Mouse (Mus musculus): Measurements from ENCODE around the gene Mgat3. TPM values are rescaled to one million over a fixed set of nuclear protein-coding genes. Genes with fewer than 3 reads are reported as not detected.

Mgat3 gene
- polyA plus RNA-seq, 1 experiment from 2014 or later = 22.3 TPM

Other genes with a start within 250 kb of the Mgat3 start
- gene Cbx7, start 202.6 kb upstream of the Mgat3 start, polyA plus RNA-seq (2014; fragmentation: Nextera tagmentation; extraction: Ambion mirVana) = 3.2 and 4.0 TPM in 2 replicates
- 7.3 and 7.5 TPM in 2 replicates for gene Pdgfb, start 158.7 kb upstream of the Mgat3 start, polyA plus RNA-seq (2014; fragmentation: Nextera tagmentation; extraction: Ambion mirVana)
- 37.0 and 38.7 TPM in 2 replicates for gene Syngr1, start 82.4 kb upstream of the Mgat3 start, polyA plus RNA-seq (2014; fragmentation: Nextera tagmentation; extraction: Ambion mirVana)
- 685 and 734 TPM in 2 replicates for gene Rpl3, start 81.9 kb upstream of the Mgat3 start, polyA plus RNA-seq (2014; fragmentation: Nextera tagmentation; extraction: Ambion mirVana)
- 32.2 and 36.1 TPM in 2 replicates for gene Tab1, start 40.6 kb upstream of the Mgat3 start, polyA plus RNA-seq (2014; fragmentation: Nextera tagmentation; extraction: Ambion mirVana)
- 36.4 and 38.6 TPM in 2 replicates for gene Mief1, start 60.3 kb downstream of the Mgat3 start, polyA plus RNA-seq (2014; fragmentation: Nextera tagmentation; extraction: Ambion mirVana)
- not detected in 2 replicates for gene AC140267.1, start 62.1 kb downstream of the Mgat3 start, polyA plus RNA-seq (2014; fragmentation: Nextera tagmentation; extraction: Ambion mirVana)
- gene Atf4, start 81.5 kb downstream of the Mgat3 start, polyA plus RNA-seq (2014; fragmentation: Nextera tagmentation; extraction: Ambion mirVana) = 102 and 115 TPM in 2 replicates
- gene Rps19bp1, start 90.6 kb downstream of the Mgat3 start, polyA plus RNA-seq (2014; fragmentation: Nextera tagmentation; extraction: Ambion mirVana) = 75.0 and 83.7 TPM in 2 replicates
- 0.80 and 0.86 TPM in 2 replicates for gene Cacna1i, start 113.5 kb downstream of the Mgat3 start, polyA plus RNA-seq (2014; fragmentation: Nextera tagmentation; extraction: Ambion mirVana)

Data from hindbrain, embryonic 14.5 days (tissue).